Mouse (Mus musculus) limb, embryonic 11.5 days (tissue): ENCODE data around the gene Strip1. TPM values are rescaled to one million over a fixed set of nuclear protein-coding genes. Genes with fewer than 3 reads are reported as not detected.

Source experiments
- ATAC-seq: fragments of 200-750 bp; cut with Nextera tagmentation; 2 replicates; pipeline ENCODE4 v1.8.0; 2017; ENCODE audit warnings: low read depth; ENCODE audit not compliant: insufficient number of reproducible peaks, low FRiP score, low TSS enrichment
- DNase-seq: peaks from one replicate; pipeline ENCODE4 v3.0.0-alpha.2; 2015; ENCODE audit warnings: low spot score
- H3K27ac ChIP-seq: fragments of 300-500 bp; sonication (generic); replicated peaks from 2 replicates; pipeline ENCODE4 v1.5.1; 2014; ENCODE audit warnings: low read depth, mild to moderate bottlenecking, low read length
- H3K27me3 ChIP-seq: fragments of 300-500 bp; sonication (generic); 2 replicates; pipeline ENCODE4 v1.6.1; 2014; ENCODE audit warnings: mild to moderate bottlenecking, low read length, mixed read lengths; ENCODE audit not compliant: control insufficient read depth, insufficient read depth
- H3K36me3 ChIP-seq: fragments of 300-500 bp; sonication (generic); 2 replicates; pipeline ENCODE4 v1.6.1; 2014; ENCODE audit warnings: mild to moderate bottlenecking, low read length, moderate library complexity, mixed read lengths; ENCODE audit not compliant: control insufficient read depth, insufficient read depth
- H3K4me1 ChIP-seq: fragments of 300-500 bp; sonication (generic); 2 replicates; pipeline ENCODE4 v1.6.1; 2014; ENCODE audit warnings: low read length, mixed read lengths; ENCODE audit not compliant: control insufficient read depth, insufficient read depth
- H3K4me2 ChIP-seq: fragments of 300-500 bp; sonication (generic); 2 replicates; pipeline ENCODE4 v1.6.1; 2014; ENCODE audit warnings: low read depth, mild to moderate bottlenecking, moderate library complexity; ENCODE audit not compliant: severe bottlenecking
- H3K4me3 ChIP-seq: fragments of 300-500 bp; sonication (generic); 2 replicates; pipeline ENCODE4 v1.5.1; 2014; ENCODE audit warnings: low read depth, low read length
- H3K9ac ChIP-seq: fragments of 300-500 bp; sonication (generic); 2 replicates; pipeline ENCODE4 v1.6.1; 2014; ENCODE audit warnings: mild to moderate bottlenecking, low read length
- H3K9me3 ChIP-seq: fragments of 300-500 bp; sonication (generic); 2 replicates; pipeline ENCODE4 v1.6.1; 2016; ENCODE audit warnings: low read length; ENCODE audit not compliant: control insufficient read depth
- WGBS: fragments of 180-500 bp; shearing (Covaris S2); extraction: QIAGEN DNeasy Blood & Tissue Kit; methylation state at CpG from one replicate; pipeline ENCODE4 v1.1.7; 2014; 5-methylcytosine and 5-hydroxymethylcytosine counted together
- polyA plus RNA-seq: library from polyadenylated mRNA; unstranded; fragments of >200 nt; fragmentation: Nextera tagmentation; extraction: Ambion mirVana; gene quantifications from 2 replicates; pipeline ENCODE4 v1.2.1, GENCODE M21; 2014

Strip1 gene
- polyA plus RNA-seq, 1 experiment from 2014 or later, result 76.1 TPM

GRCm38 (mm10) chr3:107635836-107636235 is 4.3 kb upstream of the Strip1 start:
- no peak overlapping the region for H3K4me2 ChIP-seq
- ATAC-seq, result no peak
- H3K9ac ChIP-seq, result no peak overlapping the region
- H3K4me1 ChIP-seq, result no peaks in the 10 kb centered on the region
- no peak overlapping the region for H3K27ac ChIP-seq
- no peaks in the 10 kb centered on the region for H3K36me3 ChIP-seq
- DNase-seq, result no peak
- H3K27me3 ChIP-seq, result no peaks in the 10 kb centered on the region
- 53% methylated on average over 8 of the region's 8 CpGs for WGBS
- H3K9me3 ChIP-seq, result no peaks in the 10 kb centered on the region
- H3K4me3 ChIP-seq, result no peak overlapping the region

GRCm38 (mm10) chr3:107633906-107634305 is 2.4 kb upstream of the Strip1 start:
- H3K4me3 ChIP-seq, result no peak overlapping the region
- DNase-seq, result no peak
- H3K9me3 ChIP-seq, result no peaks in the 10 kb centered on the region
- no peak for ATAC-seq
- no peak overlapping the region for H3K4me2 ChIP-seq
- no peaks in the 10 kb centered on the region; the same call in 1 of the 2 replicates for H3K4me1 ChIP-seq
- no peak overlapping the region for H3K27ac ChIP-seq
- WGBS, result 88% methylated on average over 9 of the region's 9 CpGs
- no peak overlapping the region for H3K9ac ChIP-seq
- H3K27me3 ChIP-seq, result no peaks in the 10 kb centered on the region
- 0 out of 2 replicates have a peak, but pooled peaks cover 2% of the 10 kb centered on the region for H3K36me3 ChIP-seq

- Histone ChIP-seq H3K27ac (no peak overlapping the region), H3K9me3 (no peaks in the 10 kb centered on the region), H3K36me3 (0 out of 2 replicates have a peak, but pooled peaks cover 2% of the 10 kb centered on the region), H3K9ac (no peak overlapping the region), H3K4me2 (no peak overlapping the region), H3K4me3 (no peak overlapping the region), H3K27me3 (no peaks in the 10 kb centered on the region), H3K4me1 (no peaks in the 10 kb centered on the region; the same call in 1 of the 2 replicates)
- WGBS, result 77% methylated on average over 4 of the region's 4 CpGs
- no peak for DNase-seq
- no peak for ATAC-seq
Observed at GRCm38 (mm10) chr3:107632786-107633185, 1.3 kb upstream of the Strip1 start.

- Histone ChIP-seq H3K27ac (peak within 1 kb of the TSS; percentile 76), H3K4me2 (peak within 1 kb of the TSS; percentile 72), H3K36me3 (peaks cover 5% of the 10 kb centered on the region; the same call in 1 of the 2 replicates), H3K9me3 (no peaks in the 10 kb centered on the region), H3K4me1 (no peaks in the 10 kb centered on the region; the same call in 1 of the 2 replicates), H3K4me3 (peak within 1 kb of the TSS; percentile 98), H3K9ac (peak within 1 kb of the TSS; percentile 97), H3K27me3 (no peaks in the 10 kb centered on the region)
- no peak for DNase-seq
- 2% methylated on average over 48 of the region's 48 CpGs for WGBS
- peak; percentile 80 for ATAC-seq
Observed at GRCm38 (mm10) chr3:107630682-107631522, 592 bp downstream of the Strip1 start, which contains the start of gene Gm10961. Gm10961 (plus strand) TSS chr3:107631322.

- H3K9ac ChIP-seq, result no peak overlapping the region
- DNase-seq (no peak), ATAC-seq (no peak)
- WGBS, result 91% methylated on average over 4 of the region's 4 CpGs
- no peak overlapping the region for H3K27ac ChIP-seq
- H3K9me3 ChIP-seq, result no peaks in the 10 kb centered on the region
- H3K36me3 ChIP-seq, result peaks cover 16% of the 10 kb centered on the region; the same call in 1 of the 2 replicates
- no peak overlapping the region for H3K4me2 ChIP-seq
- no peak overlapping the region for H3K4me3 ChIP-seq
- no peaks in the 10 kb centered on the region; the same call in 1 of the 2 replicates for H3K4me1 ChIP-seq
- no peaks in the 10 kb centered on the region for H3K27me3 ChIP-seq
Observed at GRCm38 (mm10) chr3:107629411-107629810, 2.1 kb downstream of the Strip1 start.

- Histone ChIP-seq H3K36me3 (peaks cover 18% of the 10 kb centered on the region; the same call in 1 of the 2 replicates), H3K9me3 (no peaks in the 10 kb centered on the region), H3K4me3 (no peak overlapping the region), H3K4me2 (no peak overlapping the region), H3K27ac (no peak overlapping the region), H3K9ac (no peak overlapping the region), H3K27me3 (no peaks in the 10 kb centered on the region), H3K4me1 (no peaks in the 10 kb centered on the region; the same call in 1 of the 2 replicates)
- WGBS, result 94% methylated on average over 2 of the region's 2 CpGs
- DNase-seq (no peak), ATAC-seq (no peak)
Observed at GRCm38 (mm10) chr3:107628551-107628950, 2.9 kb downstream of the Strip1 start.

GRCm38 (mm10) chr3:107627641-107628040 is 3.9 kb downstream of the Strip1 start:
- H3K4me2 ChIP-seq, result no peak overlapping the region
- ATAC-seq, result no peak
- no peak overlapping the region for H3K27ac ChIP-seq
- no peaks in the 10 kb centered on the region for H3K27me3 ChIP-seq
- WGBS, result 88% methylated on average over 7 of the region's 7 CpGs
- H3K9ac ChIP-seq, result no peak overlapping the region
- no peak for DNase-seq
- no peaks in the 10 kb centered on the region; the same call in 1 of the 2 replicates for H3K4me1 ChIP-seq
- peaks cover 18% of the 10 kb centered on the region; the same call in 1 of the 2 replicates for H3K36me3 ChIP-seq
- H3K4me3 ChIP-seq, result no peak overlapping the region
- H3K9me3 ChIP-seq, result no peaks in the 10 kb centered on the region

GRCm38 (mm10) chr3:107626751-107627150 is 4.7 kb downstream of the Strip1 start:
- H3K36me3 ChIP-seq, result peaks cover 20% of the 10 kb centered on the region; the same call in 1 of the 2 replicates
- 95% methylated on average over 8 of the region's 8 CpGs for WGBS
- no peak overlapping the region for H3K27ac ChIP-seq
- no peaks in the 10 kb centered on the region for H3K9me3 ChIP-seq
- H3K4me1 ChIP-seq, result no peaks in the 10 kb centered on the region; the same call in 1 of the 2 replicates
- H3K4me2 ChIP-seq, result no peak overlapping the region
- ATAC-seq (no peak), DNase-seq (no peak)
- H3K27me3 ChIP-seq, result no peaks in the 10 kb centered on the region
- no peak overlapping the region for H3K4me3 ChIP-seq
- H3K9ac ChIP-seq, result no peak overlapping the region
